Mouse (Mus musculus) ES-E14 (cell line): ENCODE measurements at regions not wholly inside any gene's neighbourhood (a gene's known extent, or its start where the extent isn't known, plus 50 kb on each side); places are given as distances from the start of the nearest gene placed in this dataset.

Experiments used
- CHD2 ChIP-seq: IDR thresholded peaks from 2 replicates; pipeline ENCODE4 v1.6.1; 2014; ENCODE audit warnings: mild to moderate bottlenecking, low read depth, low read length, inconsistent platforms
- HCFC1 ChIP-seq: IDR thresholded peaks from 2 replicates; pipeline ENCODE4 v1.6.1; 2012; ENCODE audit warnings: low read length, inconsistent platforms, borderline replicate concordance; ENCODE audit not compliant: insufficient read depth
- MAFK ChIP-seq: IDR thresholded peaks from 2 replicates; pipeline ENCODE4 v1.6.1; 2014; ENCODE audit warnings: mild to moderate bottlenecking, low read depth, low read length, inconsistent platforms; ENCODE audit not compliant: insufficient read depth
- ZC3H11A ChIP-seq: IDR thresholded peaks from 2 replicates; pipeline ENCODE4 v1.6.1; 2012; ENCODE audit warnings: low read depth, mild to moderate bottlenecking, inconsistent platforms, low read length, borderline replicate concordance

DNA sequence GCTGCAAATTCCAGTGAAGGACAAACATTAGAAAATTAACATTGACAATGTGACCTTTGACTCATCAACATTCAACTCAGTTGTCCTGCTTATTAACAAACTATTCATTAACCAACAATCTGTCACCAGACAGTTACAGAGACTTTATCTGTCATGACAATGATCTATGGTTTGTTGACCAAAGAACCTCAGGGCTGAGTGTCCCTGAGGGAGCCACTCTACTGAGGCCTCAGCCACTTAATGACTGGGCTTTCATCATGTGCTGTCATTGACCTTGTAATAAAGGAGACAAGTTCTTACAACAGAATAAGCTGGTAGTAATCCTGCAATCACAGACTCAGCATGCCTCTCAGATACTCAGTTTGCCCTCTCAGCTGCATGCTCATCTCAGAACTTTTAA, 196.8 kb downstream of the Sgo2b start:
- TF ChIP-seq MAFK (no peak), HCFC1 (no peak), ZC3H11A (no peak), CHD2 (no peak)
